Mouse (Mus musculus) adrenal gland (tissue): ENCODE results near the gene Gm10197.

Source experiments
- intact Hi-C: fragments of 180-260 bp; cut with DNase I; formaldehyde crosslinking; loops from one replicate; pipeline ENCODE4 v1.15.1; 2025

Gm10197 gene

DNA sequence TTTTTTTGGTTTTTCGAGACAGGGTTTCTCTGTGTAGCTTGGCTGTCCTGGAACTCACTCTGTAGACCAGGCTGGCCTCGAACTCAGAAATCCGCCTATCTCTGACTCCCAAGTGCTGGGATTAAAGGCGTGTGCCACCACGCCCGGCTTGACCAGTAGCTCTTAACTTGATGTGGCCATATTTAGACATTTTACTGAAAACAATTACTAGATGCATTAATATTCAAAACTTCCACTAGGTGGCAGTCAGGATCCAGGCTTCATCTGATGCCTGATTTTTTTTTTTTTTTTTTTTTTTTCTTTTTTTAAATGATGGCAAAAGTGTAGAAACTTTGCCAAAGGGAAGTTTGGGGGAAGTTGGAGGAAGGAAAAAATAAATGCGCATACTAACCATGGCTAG, 23.0 kb upstream of the Gm10197 start:
- intact Hi-C loops: loop anchor here (2.0 kb wide), 1 partner anchor 184 kb away; no protein-coding TSS in a partner anchor

GRCm38 (mm10) chr19:53393646-53394045, 22.1 kb upstream of the Gm10197 start:
- intact Hi-C loops: loop anchor here (2.0 kb wide), 1 partner anchor 185 kb away; no protein-coding TSS in a partner anchor

GRCm38 (mm10) chr19:53392781-53393343, 21.3 kb upstream of the Gm10197 start:
- intact Hi-C loops: no loop called here

- intact Hi-C loops: no loop called here
These were observed 20.2 kb upstream of the Gm10197 start for GRCm38 (mm10) chr19:53391787-53392186.

DNA sequence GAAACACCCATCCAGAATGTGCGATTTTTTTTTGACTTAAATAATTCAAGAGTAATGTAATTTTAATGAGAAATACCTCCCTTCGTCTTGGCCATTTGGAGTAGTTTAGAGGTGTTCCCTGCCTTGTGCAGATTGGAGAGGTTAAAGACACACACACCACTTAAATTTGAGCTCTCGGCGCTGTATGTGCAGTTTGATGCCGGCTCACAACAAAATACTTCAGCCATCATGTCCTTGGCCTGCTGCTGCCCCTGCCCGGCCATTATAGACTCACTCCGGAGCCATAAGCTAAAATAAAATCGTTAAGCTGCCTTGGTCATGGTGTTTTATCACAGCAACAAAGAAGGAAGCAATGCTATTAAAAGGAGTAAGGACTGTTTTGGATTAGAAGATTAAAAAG, 19.8 kb upstream of the Gm10197 start:
- intact Hi-C loops: no loop called here

GRCm38 (mm10) chr19:53390495-53391007, 19.0 kb upstream of the Gm10197 start, which contains the start of gene Smndc1:
Gene Smndc1, minus strand, starts transcription at chr19:53390578.
- intact Hi-C loops: no loop called here

DNA sequence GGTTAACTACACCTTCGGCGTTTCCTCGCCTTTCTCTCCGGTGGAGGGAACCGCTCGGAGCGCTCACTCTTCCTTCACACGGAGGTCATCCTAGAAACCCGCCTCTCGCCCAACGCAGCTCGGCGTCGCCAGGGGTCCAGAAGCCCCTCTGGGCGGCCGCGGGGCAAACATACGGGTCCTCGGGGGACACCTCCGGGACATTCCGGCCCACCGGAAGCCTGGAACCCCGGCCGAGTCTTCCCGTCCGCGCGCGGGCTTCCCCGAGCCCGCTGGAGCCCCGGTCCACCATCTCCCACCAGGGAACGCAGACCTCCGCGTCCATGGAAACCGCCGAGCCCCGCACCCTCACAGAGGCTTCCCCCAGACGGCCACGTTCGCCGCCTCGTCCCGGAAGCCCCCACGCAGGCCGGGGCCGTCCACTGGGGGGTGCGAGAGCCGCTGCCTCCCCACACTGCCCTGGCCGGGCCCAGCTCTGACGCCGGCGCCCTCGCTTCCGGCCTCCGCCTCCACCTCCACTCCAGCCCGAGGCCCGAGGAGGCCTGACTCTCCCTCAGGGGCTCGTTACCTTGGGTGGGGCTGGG, 18.4 kb upstream of the Gm10197 start:
- intact Hi-C loops: no loop called here

DNA sequence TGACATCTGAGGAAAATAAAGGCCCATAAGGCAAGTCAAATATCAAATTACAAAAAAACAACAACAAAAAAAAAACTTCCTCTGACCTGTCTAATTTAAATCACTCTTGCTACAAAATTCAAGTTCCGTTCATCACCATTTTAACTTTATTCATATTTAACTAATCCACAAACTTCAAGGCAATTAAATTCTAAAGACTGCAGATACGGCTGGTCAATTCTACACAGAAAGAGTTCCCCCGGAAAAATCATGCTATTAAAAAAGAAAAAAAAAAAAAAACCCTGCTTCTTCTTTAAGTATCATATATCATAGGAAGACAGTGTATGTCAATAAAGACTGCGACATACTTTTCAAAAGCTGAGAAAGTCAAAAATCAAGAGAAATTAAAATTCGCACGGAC, 17.9 kb upstream of the Gm10197 start:
- intact Hi-C loops: no loop called here

DNA sequence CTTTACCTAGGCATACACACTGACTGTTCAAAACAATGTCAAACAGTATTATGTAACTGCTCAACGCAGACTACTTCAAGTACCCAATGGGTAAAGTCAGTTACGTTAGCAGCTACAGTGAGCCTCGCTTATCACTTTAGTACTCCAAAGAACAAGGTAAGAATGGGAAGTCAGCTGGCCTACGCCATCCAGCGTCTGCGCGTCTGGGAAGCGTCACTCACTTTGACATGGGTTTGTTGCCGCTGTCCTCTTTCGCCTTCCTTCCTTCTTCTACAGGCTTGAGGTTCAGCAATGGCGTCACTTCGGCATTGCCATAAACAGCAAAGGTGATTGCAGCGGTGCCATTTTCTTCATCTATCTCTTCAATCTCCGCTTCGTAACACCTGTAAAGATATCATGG, 11.8 kb upstream of the Gm10197 start:
- intact Hi-C loops: no loop called here

DNA sequence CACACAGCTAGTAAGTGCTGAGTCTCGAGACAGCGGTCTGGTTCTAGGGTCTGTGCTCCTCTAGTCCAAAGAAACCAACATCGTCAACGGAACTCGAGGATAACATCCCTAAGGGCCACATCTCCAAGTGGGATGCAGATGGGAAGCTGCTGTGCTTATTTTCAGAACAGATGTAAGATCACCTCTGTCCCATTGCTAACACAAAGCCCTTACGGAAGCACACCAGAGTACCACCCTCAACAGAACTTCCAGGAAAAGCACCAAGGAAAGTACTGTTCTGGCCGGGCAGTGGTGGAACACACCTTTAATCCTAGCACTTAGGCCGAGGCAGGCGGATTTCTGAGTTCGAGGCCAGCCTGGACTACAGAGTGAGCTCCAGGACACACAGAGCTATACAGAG, 6.9 kb upstream of the Gm10197 start:
- intact Hi-C loops: no loop called here

DNA sequence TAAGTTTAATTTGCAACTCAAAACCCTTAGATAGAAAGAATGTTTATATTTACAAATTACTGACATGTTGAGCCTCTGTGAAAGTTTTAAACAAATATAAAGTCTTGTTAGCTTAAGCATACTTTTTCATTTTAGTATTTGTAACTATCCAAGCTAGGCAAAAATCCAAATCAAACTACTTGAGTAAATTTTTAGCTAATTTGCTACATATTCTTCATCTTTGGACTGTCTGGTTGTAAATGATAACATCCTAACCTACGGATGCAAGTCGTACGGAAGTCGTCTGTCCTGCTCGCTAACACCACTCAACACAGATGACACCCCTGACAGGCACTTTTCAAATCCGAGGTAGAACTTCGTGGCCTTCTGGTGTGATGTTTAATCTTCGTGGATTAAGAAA, 6.1 kb upstream of the Gm10197 start:
- intact Hi-C loops: no loop called here

- intact Hi-C loops: no loop called here
These were observed 4.2 kb upstream of the Gm10197 start for GRCm38 (mm10) chr19:53375816-53376215.

DNA sequence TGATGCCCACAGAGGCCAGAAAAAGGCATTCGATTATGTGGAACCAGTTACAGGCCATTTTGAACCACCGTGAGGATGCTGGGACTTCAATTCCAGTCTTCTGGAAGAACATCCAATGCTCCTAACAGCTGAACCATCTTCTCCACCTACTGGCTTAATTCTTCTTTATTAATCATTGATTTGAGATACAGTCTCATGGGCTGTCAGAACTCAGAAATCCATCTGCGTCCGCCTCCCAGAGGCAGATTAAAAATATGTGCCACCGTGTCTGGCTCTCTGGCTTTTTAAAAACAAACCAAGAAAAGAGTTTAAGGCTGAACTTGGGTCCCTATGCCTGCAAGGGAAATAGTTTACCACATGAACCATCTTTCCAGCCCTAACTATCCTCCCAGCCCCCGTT, 3.7 kb upstream of the Gm10197 start:
- intact Hi-C loops: no loop called here

DNA sequence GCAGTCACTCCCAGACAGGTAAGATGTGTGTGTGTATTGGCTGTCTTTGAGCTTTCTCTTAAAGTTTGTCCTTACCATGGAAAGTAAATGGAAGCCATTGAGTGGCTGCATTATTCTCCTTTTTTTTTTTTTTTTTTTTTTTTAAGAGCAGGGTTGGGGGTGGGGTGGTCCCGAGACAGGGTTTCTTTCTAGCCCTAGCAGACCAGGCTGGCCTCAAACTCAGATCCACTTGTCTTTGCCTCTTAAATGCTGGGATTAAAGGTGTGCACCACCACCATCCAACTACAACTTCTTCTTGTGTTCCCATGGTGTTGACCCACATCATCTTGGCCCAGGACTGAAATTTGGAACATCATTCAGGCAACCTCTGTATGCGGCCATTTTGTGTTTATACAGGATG, 2.0 kb upstream of the Gm10197 start:
- intact Hi-C loops: loop anchor here (5.0 kb wide), 2 partner anchors 231 to 366 kb away; partner anchors contain the start of gene Add3

GRCm38 (mm10) chr19:53370233-53370632, 1.3 kb downstream of the Gm10197 start:
- intact Hi-C loops: loop anchor here (5.0 kb wide), 2 partner anchors 228 to 363 kb away; partner anchors contain the start of gene Add3

GRCm38 (mm10) chr19:53369469-53370043, 2.0 kb downstream of the Gm10197 start:
- intact Hi-C loops: loop anchor here (2.0 to 5.0 kb wide), 5 partner anchors 42 to 362 kb away; partner anchors contain the start of genes Add3 and Mxi1

- intact Hi-C loops: loop anchor here (5.0 kb wide), 2 partner anchors 40 to 55 kb away; partner anchors contain the start of gene Mxi1
These were observed 4.7 kb downstream of the Gm10197 start for GRCm38 (mm10) chr19:53366881-53367280.

GRCm38 (mm10) chr19:53366057-53366775, 5.3 kb downstream of the Gm10197 start:
- intact Hi-C loops: loop anchor here (5.0 kb wide), 2 partner anchors 39 to 54 kb away; partner anchors contain the start of gene Mxi1

- intact Hi-C loops: loop anchor here (5.0 kb wide), 2 partner anchors 38 to 53 kb away; partner anchors contain the start of gene Mxi1
These were observed 6.6 kb downstream of the Gm10197 start for GRCm38 (mm10) chr19:53364963-53365362.

GRCm38 (mm10) chr19:53364551-53364950, 7.0 kb downstream of the Gm10197 start:
- intact Hi-C loops: no loop called here

- intact Hi-C loops: no loop called here
These were observed 8.6 kb downstream of the Gm10197 start for GRCm38 (mm10) chr19:53362967-53363366.
